Mouse (Mus musculus) megakaryocyte, adult 5-6 weeks (primary cell): ENCODE results near the gene Tnnc1. TPM values are rescaled to one million over a fixed set of nuclear protein-coding genes. Genes with fewer than 3 reads are reported as not detected.
A peak's percentile ranks its signal among the peaks of the same experiment; 100 is the strongest.

Experiments used
- ATAC-seq: 2 replicates; pipeline ENCODE4 v1.8.0; 2016; ENCODE audit warnings: mild to moderate bottlenecking, inconsistent platforms; ENCODE audit not compliant: poor library complexity, severe bottlenecking
- total RNA-seq, 2 experiments: library from RNA; stranded (forward) in 1 of 2; stranded (reverse) in 1 of 2; fragments of 153-499, 151-499 nt in 1 of 2; fragments of 221-1000, 200-1000 nt in 1 of 2; gene quantifications; 2 replicates each; pipeline versions ENCODE4 v1.2.3 to v1.2.4; 2015 to 2017

Gene Tnnc1
- total RNA-seq, 2 experiments from 2014 or later, result 0.71 TPM; not detected in 1

DNA sequence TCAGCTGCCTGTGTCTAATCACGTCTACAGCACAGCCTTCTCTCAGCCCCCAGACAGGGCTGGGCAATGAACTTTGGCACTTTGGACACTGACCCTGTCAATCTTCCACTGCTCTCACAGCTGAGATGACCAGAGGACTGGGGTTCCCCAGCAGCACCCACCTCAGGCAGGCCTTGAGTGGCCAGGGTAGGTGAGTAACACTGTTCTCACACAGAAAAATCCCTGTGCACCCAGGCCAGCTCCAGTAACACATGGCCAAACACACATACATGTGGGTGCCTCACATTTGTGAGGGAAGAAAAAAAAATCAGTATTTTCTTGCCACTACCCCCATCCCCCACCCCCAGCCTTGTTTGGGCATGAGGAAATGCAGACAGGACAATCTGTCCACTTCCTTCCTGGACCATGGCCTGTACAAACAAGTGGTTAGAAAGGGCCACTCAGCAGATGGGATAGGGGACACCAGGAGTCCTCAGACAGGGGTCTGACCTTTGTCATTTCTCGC, 25.3 kb upstream of the Tnnc1 start:
- ATAC-seq, result peak; percentile 48

DNA sequence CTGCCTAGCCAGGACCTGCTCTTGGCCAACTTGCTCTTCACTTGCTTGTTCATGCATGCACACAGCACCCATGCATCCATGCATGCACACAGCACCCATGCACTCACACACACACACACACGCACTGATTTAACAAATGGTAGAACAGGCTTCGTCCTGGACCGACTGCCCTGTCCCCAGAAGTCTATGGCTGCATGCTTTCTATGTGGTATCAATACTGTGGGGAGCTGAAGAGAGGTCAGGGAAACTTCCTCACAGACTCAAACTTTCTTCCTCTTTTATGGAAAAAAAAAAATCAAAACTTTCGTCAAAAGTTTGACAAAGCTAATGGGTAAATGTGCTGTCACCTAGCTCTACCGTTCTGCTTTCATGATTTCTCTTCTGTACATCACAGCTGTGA, 24.6 kb upstream of the Tnnc1 start:
- peak; percentile 74 for ATAC-seq

DNA sequence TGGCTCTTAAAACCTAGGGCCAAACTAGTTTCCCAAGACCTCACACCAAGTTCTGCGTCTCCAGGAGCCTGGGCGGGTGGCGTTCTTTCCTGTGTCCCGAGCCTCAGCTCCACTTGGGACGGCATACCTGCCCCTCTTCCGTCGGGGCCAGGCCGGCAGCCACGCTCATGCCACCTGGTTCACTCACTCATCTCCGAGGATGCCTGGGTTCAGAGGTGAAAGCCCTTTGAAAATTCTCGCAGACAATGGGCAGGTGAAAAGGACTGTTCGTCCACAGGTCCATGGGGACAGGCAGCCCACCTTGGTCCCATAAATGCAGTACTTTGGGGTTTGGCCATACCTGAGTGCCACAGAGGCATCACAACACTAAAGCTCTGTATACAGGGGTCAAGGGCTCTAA, 23.9 kb upstream of the Tnnc1 start:
- no peak for ATAC-seq

DNA sequence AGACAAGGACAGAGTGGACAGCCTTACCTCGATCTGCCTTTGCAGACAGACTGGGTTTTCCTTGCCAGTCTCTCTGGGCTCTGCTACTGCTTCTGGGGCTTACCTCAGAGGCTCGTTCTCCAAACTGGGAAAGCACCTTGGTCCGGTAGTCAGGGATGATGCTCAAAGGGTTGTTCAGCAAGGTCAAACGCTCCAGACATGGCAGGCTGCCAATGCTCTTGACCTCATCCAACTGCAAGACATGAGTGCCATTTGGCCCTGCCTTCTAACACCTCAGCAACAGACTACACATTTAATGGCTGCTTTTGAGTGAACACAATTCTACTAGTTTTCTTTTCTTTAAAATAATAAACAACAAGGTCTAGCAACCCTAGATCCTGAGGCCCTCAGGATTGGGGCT, 21.5 kb upstream of the Tnnc1 start:
- no peak for ATAC-seq

DNA sequence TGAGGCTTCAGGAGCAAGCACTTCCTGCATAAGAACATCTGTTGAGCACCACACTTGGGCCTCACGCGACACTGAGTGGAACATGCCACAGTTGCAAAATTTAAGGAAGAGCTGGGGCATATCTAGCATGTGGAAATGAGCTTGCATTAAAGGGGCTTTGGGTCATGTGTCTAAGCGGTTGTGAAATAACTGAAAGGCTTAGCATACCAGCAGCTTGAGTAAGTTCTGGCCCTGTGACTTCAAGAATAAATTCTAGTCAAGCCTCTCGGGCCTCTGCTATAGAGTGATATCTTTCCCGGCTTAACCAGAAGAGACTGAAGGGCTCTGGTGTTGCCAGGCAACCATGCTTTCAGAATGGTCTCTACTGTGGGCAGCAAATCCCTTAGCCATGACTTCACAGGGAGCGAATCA, 19.3 kb upstream of the Tnnc1 start:
- ATAC-seq, result peak; percentile 85

DNA sequence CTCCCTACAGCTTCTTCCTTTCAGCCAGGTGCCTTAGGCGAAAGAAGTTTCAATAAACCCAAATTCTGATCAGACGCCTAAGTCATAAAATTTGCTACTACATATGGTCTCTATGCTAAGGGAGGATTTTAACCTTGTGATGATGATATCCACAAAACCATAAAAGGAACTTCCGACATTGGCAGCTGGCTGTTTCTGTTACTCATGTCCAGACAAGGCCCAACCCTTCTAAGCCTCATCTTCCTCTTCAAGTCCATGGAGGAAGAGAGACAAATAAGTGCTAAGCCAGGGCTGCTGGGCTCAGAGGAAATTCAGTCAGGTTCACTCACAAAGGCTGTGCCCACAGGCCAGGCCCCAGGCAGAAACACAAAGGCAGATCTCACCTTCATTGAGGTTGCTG, 18.8 kb upstream of the Tnnc1 start:
- peak; percentile 71 for ATAC-seq

DNA sequence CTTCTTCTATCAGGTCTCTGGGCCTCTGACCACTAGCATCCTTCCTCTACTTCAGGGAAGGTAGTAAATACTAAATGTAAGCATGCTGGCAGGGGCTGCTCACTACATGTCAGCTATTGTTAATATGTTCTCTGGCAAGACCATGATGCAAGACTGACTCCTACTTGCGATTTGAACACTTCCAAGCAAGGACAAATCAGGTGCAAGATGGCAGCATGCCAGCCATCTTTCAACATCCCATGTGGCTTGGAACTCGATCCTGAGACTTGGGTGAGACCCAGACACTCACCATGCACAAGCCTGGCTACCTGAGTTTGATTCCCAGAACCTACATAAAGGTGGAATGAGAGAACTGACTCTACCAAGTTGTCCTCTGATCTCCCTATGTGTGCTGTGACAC, 16.2 kb upstream of the Tnnc1 start:
- no peak for ATAC-seq

- ATAC-seq, result no peak
These were observed 14.3 kb upstream of the Tnnc1 start for GRCm38 (mm10) chr14:31193791-31194190.

GRCm38 (mm10) chr14:31194441-31194840, 13.7 kb upstream of the Tnnc1 start:
- no peak for ATAC-seq

GRCm38 (mm10) chr14:31194891-31195513, 13.1 kb upstream of the Tnnc1 start:
- ATAC-seq, result peak; percentile 57

GRCm38 (mm10) chr14:31195521-31195920, 12.6 kb upstream of the Tnnc1 start:
- no peak for ATAC-seq

- ATAC-seq, result peak; percentile 83
These were observed 12.1 kb upstream of the Tnnc1 start for GRCm38 (mm10) chr14:31195968-31196367.

DNA sequence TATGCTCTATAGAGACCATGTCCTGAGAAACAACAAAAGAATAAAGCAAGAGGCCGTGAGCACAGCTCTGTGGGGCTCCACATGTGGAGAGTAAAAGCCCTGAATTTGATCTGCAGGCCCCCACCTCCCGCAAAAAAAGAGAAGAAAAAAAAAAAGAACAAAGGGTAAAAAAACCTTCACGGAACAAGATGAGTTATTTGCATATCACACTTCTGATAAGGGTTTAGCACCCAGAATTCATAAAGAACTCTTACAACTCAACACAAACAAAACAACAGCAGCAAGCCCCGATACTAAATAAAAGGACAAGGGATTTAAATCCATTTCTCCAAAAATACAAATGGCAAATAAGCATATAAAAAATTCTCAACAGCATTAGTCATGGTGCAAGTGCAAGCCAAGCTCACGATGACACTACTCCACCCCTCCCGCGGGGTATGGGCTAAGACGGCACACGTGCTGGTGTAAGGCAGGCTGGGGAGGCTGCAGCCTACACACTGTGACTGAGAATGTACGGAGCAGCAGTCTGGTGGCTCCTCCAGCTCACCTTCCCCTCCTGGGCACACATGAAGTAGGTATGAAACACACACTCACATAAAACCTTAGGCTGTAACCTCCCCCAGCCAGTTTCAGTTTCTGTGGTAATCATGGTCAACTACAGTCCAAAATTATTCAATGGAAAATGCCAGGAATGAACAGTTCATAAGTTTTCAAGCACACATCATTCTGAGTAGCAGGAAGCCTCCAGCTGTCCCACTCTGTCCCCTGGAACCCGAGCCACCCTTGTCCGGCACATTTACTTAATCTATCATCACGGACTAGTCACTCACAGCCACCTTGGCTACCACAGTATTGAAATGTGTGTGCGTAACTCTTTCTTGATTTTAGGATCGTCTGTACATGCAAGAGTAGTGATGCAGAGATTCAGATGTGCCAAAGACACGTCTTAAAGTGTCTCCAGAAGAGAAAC, 10.3 kb upstream of the Tnnc1 start:
- ATAC-seq, result peak; percentile 44; the same call in 1 of the 2 replicates

- ATAC-seq, result no peak
These were observed 8.5 kb upstream of the Tnnc1 start for GRCm38 (mm10) chr14:31199599-31199998.

GRCm38 (mm10) chr14:31200038-31200437, 8.1 kb upstream of the Tnnc1 start:
- ATAC-seq, result no peak

DNA sequence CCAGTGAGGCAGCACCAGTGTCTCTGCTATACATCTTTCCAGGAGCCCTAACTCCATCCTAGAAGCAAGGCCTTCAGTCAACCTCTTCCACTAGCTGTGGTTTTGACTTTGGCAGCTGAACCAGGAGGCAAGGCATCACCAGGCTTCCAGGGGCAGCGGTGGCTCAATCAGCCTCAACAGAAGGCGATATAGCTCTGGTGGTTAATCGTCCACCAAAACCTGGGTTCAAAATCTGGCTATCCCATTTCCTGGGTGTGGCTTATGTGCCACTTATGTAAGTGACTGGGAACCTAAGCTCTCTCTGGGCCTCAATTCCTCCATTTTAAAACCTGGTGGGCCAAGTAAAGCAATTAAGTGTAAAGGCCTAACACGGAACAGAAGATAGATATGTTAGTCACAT, 3.3 kb upstream of the Tnnc1 start:
- ATAC-seq, result no peak

GRCm38 (mm10) chr14:31205244-31205561, 2.9 kb upstream of the Tnnc1 start:
- no peak for ATAC-seq

DNA sequence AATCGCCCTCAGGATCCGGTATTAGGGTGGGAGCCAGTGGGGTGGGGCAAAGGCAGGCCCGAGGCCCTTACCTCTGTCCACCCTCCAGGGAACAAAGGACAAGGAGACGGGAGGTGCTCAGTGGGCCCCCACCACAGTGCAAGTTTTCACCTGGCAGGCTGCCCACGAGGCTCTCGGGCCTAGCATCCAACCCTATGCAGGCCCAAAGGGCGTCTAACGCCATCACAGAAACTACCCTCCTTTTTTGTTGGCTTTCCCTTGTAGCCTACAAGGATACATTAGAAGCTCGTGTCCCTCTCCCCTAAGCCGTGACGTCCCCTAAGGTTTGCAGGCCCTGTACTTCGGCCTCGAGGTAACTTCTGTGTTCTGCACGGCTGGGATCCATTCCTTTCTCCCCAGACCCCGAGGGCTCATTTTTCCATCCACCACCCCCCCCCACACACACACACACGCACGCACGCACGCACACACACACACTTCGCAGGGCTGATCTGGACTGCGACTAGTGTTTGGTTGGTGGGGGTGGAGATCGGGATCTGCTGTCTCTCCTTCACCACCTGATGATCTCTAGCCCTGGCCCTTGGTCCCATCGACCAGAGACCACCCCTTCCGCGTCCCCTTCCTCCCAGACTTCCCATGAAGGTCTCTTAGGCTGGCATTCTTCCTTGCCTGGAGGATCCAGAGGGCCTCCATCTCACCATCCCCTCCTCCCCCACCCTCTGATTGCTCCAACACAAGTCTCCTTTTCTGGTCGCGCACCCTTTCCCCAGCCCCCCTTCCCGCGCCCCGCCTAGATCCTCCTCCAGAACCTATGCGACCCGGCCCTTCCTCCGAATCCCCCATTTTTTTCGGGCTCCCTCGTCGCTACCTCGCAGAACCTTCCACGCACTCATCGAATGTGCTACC, 2.3 kb upstream of the Tnnc1 start:
- ATAC-seq, result peak; percentile 33

GRCm38 (mm10) chr14:31206472-31206981, 1.6 kb upstream of the Tnnc1 start:
- ATAC-seq, result peak; percentile 95

- no peak for ATAC-seq
These were observed 862 bp upstream of the Tnnc1 start for GRCm38 (mm10) chr14:31207070-31207830.
